Mouse (Mus musculus) forebrain, embryonic 13.5 days (tissue): ENCODE measurements around the gene Fzd2. TPM values are rescaled to one million over a fixed set of nuclear protein-coding genes. Genes with fewer than 3 reads are reported as not detected.

Experiments used
- ATAC-seq: fragments of 200-750 bp; cut with Nextera tagmentation; 2 replicates; pipeline ENCODE4 v1.8.0; 2017
- H3K27ac ChIP-seq: fragments of 300-500 bp; sonication (generic); 2 replicates; pipeline ENCODE4 v1.5.1; 2015; ENCODE audit warnings: inconsistent platforms, mild to moderate bottlenecking, moderate library complexity
- H3K27me3 ChIP-seq: fragments of 300-500 bp; sonication (generic); 2 replicates; pipeline ENCODE4 v1.6.1; 2015; ENCODE audit warnings: mild to moderate bottlenecking, inconsistent platforms
- H3K36me3 ChIP-seq: fragments of 300-500 bp; sonication (generic); 2 replicates; pipeline ENCODE4 v1.6.1; 2015; ENCODE audit warnings: mild to moderate bottlenecking, inconsistent platforms; ENCODE audit not compliant: poor library complexity, severe bottlenecking
- H3K4me1 ChIP-seq: fragments of 300-500 bp; sonication (generic); 2 replicates; pipeline ENCODE4 v1.6.1; 2015; ENCODE audit warnings: inconsistent platforms
- H3K4me2 ChIP-seq: fragments of 300-500 bp; sonication (generic); 2 replicates; pipeline ENCODE4 v1.6.1; 2015; ENCODE audit warnings: inconsistent platforms, mild to moderate bottlenecking, moderate library complexity
- H3K4me3 ChIP-seq: fragments of 300-500 bp; sonication (generic); 2 replicates; pipeline ENCODE4 v1.5.1; 2015; ENCODE audit warnings: mild to moderate bottlenecking, inconsistent platforms
- H3K9ac ChIP-seq: fragments of 300-500 bp; sonication (generic); 2 replicates; pipeline ENCODE4 v1.6.1; 2015; ENCODE audit warnings: mild to moderate bottlenecking, inconsistent platforms
- H3K9me3 ChIP-seq: fragments of 300-500 bp; sonication (generic); replicated peaks from 2 replicates; pipeline ENCODE4 v1.6.1; 2016; ENCODE audit warnings: inconsistent platforms
- WGBS: fragments of 180-500 bp; shearing (Covaris S2); methylation state at CpG from one replicate; pipeline ENCODE4 v1.1.7; 2015; 5-methylcytosine and 5-hydroxymethylcytosine counted together
- polyA plus RNA-seq: library from polyadenylated mRNA; unstranded; fragments of >200 nt; fragmentation: Nextera tagmentation; extraction: Ambion mirVana; gene quantifications from 2 replicates; pipeline ENCODE4 v1.2.1, GENCODE M21; 2015

The Fzd2 gene
- polyA plus RNA-seq, 1 experiment from 2014 or later: 24.4 TPM

- Histone ChIP-seq H3K4me2 (no peak overlapping the region), H3K27ac (no peak overlapping the region), H3K4me1 (no peaks in the 10 kb centered on the region), H3K9me3 (no peaks in the 10 kb centered on the region), H3K9ac (no peak overlapping the region), H3K36me3 (no peaks in the 10 kb centered on the region), H3K4me3 (no peak overlapping the region), H3K27me3 (no peaks in the 10 kb centered on the region)
- 16% methylated on average over 4 of the region's 4 CpGs for WGBS
- no peak for ATAC-seq
These were observed 52.2 kb downstream of the Fzd2 start for GRCm38 (mm10) chr11:102656326-102656926.

GRCm38 (mm10) chr11:102656931-102657330 is 52.7 kb downstream of the Fzd2 start:
- H3K4me2 ChIP-seq: no peak overlapping the region
- no peaks in the 10 kb centered on the region for H3K27me3 ChIP-seq
- no peak for ATAC-seq
- no peaks in the 10 kb centered on the region for H3K36me3 ChIP-seq
- WGBS: 84% methylated on average over 6 of the region's 6 CpGs
- H3K9ac ChIP-seq: no peak overlapping the region
- H3K27ac ChIP-seq: no peak overlapping the region
- H3K4me1 ChIP-seq: no peaks in the 10 kb centered on the region
- no peaks in the 10 kb centered on the region for H3K9me3 ChIP-seq
- H3K4me3 ChIP-seq: no peak overlapping the region

Other genes starting within 250 kb of the Fzd2 start
- 2.6 and 6.5 TPM in 2 replicates for gene Slc4a1, start 238.2 kb upstream of the Fzd2 start, polyA plus RNA-seq
- 93.9 and 94.8 TPM in 2 replicates for gene Rundc3a, start 211.0 kb upstream of the Fzd2 start, polyA plus RNA-seq
- gene Slc25a39, start 196.4 kb upstream of the Fzd2 start, polyA plus RNA-seq: 157 and 159 TPM in 2 replicates
- gene Grn, start 174.1 kb upstream of the Fzd2 start, polyA plus RNA-seq: 49.5 and 53.9 TPM in 2 replicates
- 8.5 and 9.3 TPM in 2 replicates for gene Fam171a2, start 156.7 kb upstream of the Fzd2 start, polyA plus RNA-seq
- gene Itga2b, start 134.3 kb upstream of the Fzd2 start, polyA plus RNA-seq: 2.9 and 3.8 TPM in 2 replicates
- gene Gpatch8, start 48.0 kb upstream of the Fzd2 start, polyA plus RNA-seq: 75.1 and 83.8 TPM in 2 replicates
- gene Gm11627, start 24.9 kb upstream of the Fzd2 start, polyA plus RNA-seq: 8.8 and 17.2 TPM in 2 replicates
- 0.09 and 0.13 TPM in 2 replicates for gene Meioc, start 59.3 kb downstream of the Fzd2 start, polyA plus RNA-seq
- gene Ccdc43, start 93.4 kb downstream of the Fzd2 start, polyA plus RNA-seq: 45.8 and 46.3 TPM in 2 replicates
- gene Adam11, start 157.0 kb downstream of the Fzd2 start, polyA plus RNA-seq: 16.1 and 22.6 TPM in 2 replicates
- gene Gjc1, start 215.3 kb downstream of the Fzd2 start, polyA plus RNA-seq: 68.3 and 69.2 TPM in 2 replicates
- 1.2 and 2.0 TPM in 2 replicates for gene Higd1b, start 231.5 kb downstream of the Fzd2 start, polyA plus RNA-seq